Mouse (Mus musculus) stomach, embryonic 14.5 days (tissue): ENCODE data around the gene Ugt2b38. TPM values are rescaled to one million over a fixed set of nuclear protein-coding genes. Genes with fewer than 3 reads are reported as not detected.
"Not testable (repeated sequence)": the region's sequence is repeated elsewhere in the genome, so short reads cannot be mapped to it uniquely, and the experiment has no call there.

Experiments used
- ATAC-seq: fragments of 200-750 bp; cut with Nextera tagmentation; 2 replicates; pipeline ENCODE4 v1.8.0; 2017; ENCODE audit warnings: low read depth, moderate TSS enrichment; ENCODE audit not compliant: insufficient number of reproducible peaks, insufficient read depth, low FRiP score
- H3K27ac ChIP-seq: fragments of 300-500 bp; sonication (generic); 2 replicates; pipeline ENCODE4 v1.5.1; 2014; ENCODE audit warnings: mild to moderate bottlenecking, low read length, moderate library complexity, mixed read lengths
- H3K27me3 ChIP-seq: fragments of 300-500 bp; sonication (generic); 2 replicates; pipeline ENCODE4 v1.6.1; 2014; ENCODE audit warnings: low read length, control low read depth, mixed read lengths; ENCODE audit not compliant: control insufficient read depth, insufficient read depth
- H3K36me3 ChIP-seq: fragments of 300-500 bp; sonication (generic); 2 replicates; pipeline ENCODE4 v1.6.1; 2014; ENCODE audit warnings: mild to moderate bottlenecking, control low read depth, low read length, moderate library complexity, mixed read lengths; ENCODE audit not compliant: control insufficient read depth, insufficient read depth
- H3K4me1 ChIP-seq: fragments of 300-500 bp; sonication (generic); 2 replicates; pipeline ENCODE4 v1.6.1; 2014; ENCODE audit warnings: low read length, control low read depth, mixed read lengths; ENCODE audit not compliant: control insufficient read depth, insufficient read depth
- H3K4me2 ChIP-seq: fragments of 300-500 bp; sonication (generic); replicated peaks from 2 replicates; pipeline ENCODE4 v1.6.1; 2014; ENCODE audit warnings: low read depth, low read length, control low read depth
- H3K4me3 ChIP-seq: fragments of 300-500 bp; sonication (generic); 2 replicates; pipeline ENCODE4 v1.5.1; 2014; ENCODE audit warnings: low read depth, low read length, control low read depth
- H3K9ac ChIP-seq: fragments of 300-500 bp; sonication (generic); replicated peaks from 2 replicates; pipeline ENCODE4 v1.6.1; 2014; ENCODE audit warnings: low read depth, mild to moderate bottlenecking, control low read depth, low read length, moderate library complexity, mixed read lengths
- H3K9me3 ChIP-seq: fragments of 300-500 bp; sonication (generic); 2 replicates; pipeline ENCODE4 v1.6.1; 2016; ENCODE audit warnings: low read depth, low read length, control low read depth; ENCODE audit not compliant: control insufficient read depth
- WGBS: fragments of 180-500 bp; shearing (Covaris S2); extraction: QIAGEN DNeasy Blood & Tissue Kit; methylation state at CpG from one replicate; pipeline ENCODE4 v1.1.7; 2014; 5-methylcytosine and 5-hydroxymethylcytosine counted together
- polyA plus RNA-seq: library from polyadenylated mRNA; unstranded; fragments of >200 nt; fragmentation: Nextera tagmentation; extraction: Ambion mirVana; gene quantifications from 2 replicates; pipeline ENCODE4 v1.2.1, GENCODE M21; 2014

Gene Ugt2b38
- polyA plus RNA-seq, 1 experiment from 2014 or later: not detected

- Histone ChIP-seq H3K4me1 (no peaks in the 10 kb centered on the region), H3K9ac (no peak overlapping the region), H3K27me3 (no peaks in the 10 kb centered on the region), H3K27ac (no peak overlapping the region), H3K36me3 (no peaks in the 10 kb centered on the region), H3K9me3 (no peaks in the 10 kb centered on the region), H3K4me3 (no peak overlapping the region), H3K4me2 (no peak overlapping the region)
- WGBS: 79% methylated on average over 2 of the region's 2 CpGs
- no peak for ATAC-seq
These were observed 33.2 kb downstream of the Ugt2b38 start for GRCm38 (mm10) chr5:87390818-87391217.

DNA sequence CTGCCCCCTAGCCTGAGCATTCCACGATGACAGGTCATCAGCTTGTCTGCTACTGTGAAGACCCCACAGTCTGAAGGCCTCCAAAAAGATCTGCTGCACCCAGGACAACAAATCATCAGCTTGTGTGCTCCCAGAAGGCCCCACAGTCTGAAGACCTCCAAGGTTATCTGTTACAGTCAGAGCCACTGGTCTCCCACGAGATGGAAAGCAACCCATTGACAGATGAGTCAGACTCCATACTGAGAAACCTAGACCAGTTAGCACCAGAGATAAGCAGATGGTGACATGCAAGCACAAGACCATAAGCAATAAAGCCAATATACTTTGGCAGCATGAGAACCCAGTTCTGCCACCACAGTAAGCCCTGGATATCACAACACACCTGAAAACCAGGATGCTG is 43.8 kb downstream of the Ugt2b38 start:
- no peak overlapping the region for H3K27ac ChIP-seq
- 45% methylated on average over 2 of the region's 2 CpGs for WGBS
- H3K36me3 ChIP-seq: no peaks in the 10 kb centered on the region
- H3K9ac ChIP-seq: no peak overlapping the region
- H3K4me1 ChIP-seq: no peaks in the 10 kb centered on the region
- no peaks in the 10 kb centered on the region for H3K9me3 ChIP-seq
- H3K4me2 ChIP-seq: no peak overlapping the region
- no peak overlapping the region for H3K4me3 ChIP-seq
- ATAC-seq: no peak
- H3K27me3 ChIP-seq: no peaks in the 10 kb centered on the region

GRCm38 (mm10) chr5:87379825-87380224 is 44.2 kb downstream of the Ugt2b38 start:
- Histone ChIP-seq H3K4me1 (no peaks in the 10 kb centered on the region), H3K4me2 (no peak overlapping the region), H3K4me3 (no peak overlapping the region), H3K9ac (no peak overlapping the region), H3K36me3 (no peaks in the 10 kb centered on the region), H3K27ac (no peak overlapping the region), H3K27me3 (no peaks in the 10 kb centered on the region), H3K9me3 (no peaks in the 10 kb centered on the region)
- no peak for ATAC-seq

- no peaks in the 10 kb centered on the region for H3K9me3 ChIP-seq
- H3K27ac ChIP-seq: no peak overlapping the region
- ATAC-seq: no peak
- H3K36me3 ChIP-seq: no peaks in the 10 kb centered on the region
- no peak overlapping the region for H3K9ac ChIP-seq
- no peaks in the 10 kb centered on the region for H3K27me3 ChIP-seq
- no peak overlapping the region for H3K4me3 ChIP-seq
- H3K4me1 ChIP-seq: no peaks in the 10 kb centered on the region
- no peak overlapping the region for H3K4me2 ChIP-seq
- WGBS: 88% methylated on average over 3 of the region's 3 CpGs
These were observed 48.1 kb downstream of the Ugt2b38 start for GRCm38 (mm10) chr5:87375874-87376383.

DNA sequence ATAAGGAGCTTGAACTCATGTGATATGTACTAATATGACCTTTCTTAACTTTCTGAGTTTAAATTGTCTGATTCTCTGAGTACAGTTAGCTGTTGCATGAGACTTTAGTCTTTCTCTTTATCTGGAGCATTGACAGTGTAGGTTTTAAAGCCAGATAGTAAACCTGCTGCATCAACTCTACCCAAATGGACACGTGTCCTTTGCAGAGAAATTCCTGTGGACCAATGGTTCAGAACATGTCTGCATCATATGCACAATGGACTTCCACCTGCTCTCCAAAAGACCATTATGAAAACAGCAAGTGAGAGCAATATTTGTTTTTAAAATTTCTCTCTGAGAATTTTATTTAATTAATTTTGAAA is 50.5 kb downstream of the Ugt2b38 start:
- Histone ChIP-seq H3K27ac (no peak overlapping the region), H3K4me1 (no peaks in the 10 kb centered on the region), H3K27me3 (no peaks in the 10 kb centered on the region), H3K9me3 (no peaks in the 10 kb centered on the region), H3K9ac (no peak overlapping the region), H3K36me3 (no peaks in the 10 kb centered on the region), H3K4me3 (no peak overlapping the region), H3K4me2 (no peak overlapping the region)
- ATAC-seq: no peak
- WGBS: 77% methylated on average over 1 of the region's 1 CpGs

GRCm38 (mm10) chr5:87372788-87373501 is 51.1 kb downstream of the Ugt2b38 start:
- not testable (repeated sequence) for H3K4me1 ChIP-seq, H3K4me2 ChIP-seq, H3K9me3 ChIP-seq, H3K4me3 ChIP-seq, H3K27me3 ChIP-seq, H3K27ac ChIP-seq, H3K9ac ChIP-seq, H3K36me3 ChIP-seq
- ATAC-seq: peak; percentile 82
- WGBS: 52% methylated on average over 4 of the region's 4 CpGs

Other genes with a start within 250 kb of the Ugt2b38 start
- not detected in 2 replicates for gene Ugt2b37, start 169.4 kb downstream of the Ugt2b38 start, polyA plus RNA-seq
- 0.45 TPM in 1 of 2 replicates, not detected in the other for gene Ugt2a3, start 87.0 kb downstream of the Ugt2b38 start, polyA plus RNA-seq
- not detected in 2 replicates for gene Ugt2a2, start 58.1 kb upstream of the Ugt2b38 start, polyA plus RNA-seq
- not detected in 2 replicates for gene Gm43638, start 62.6 kb upstream of the Ugt2b38 start, polyA plus RNA-seq
- not detected in 2 replicates for gene Ugt2a1, start 66.7 kb upstream of the Ugt2b38 start, polyA plus RNA-seq
- gene Sult1b1, start 114.0 kb upstream of the Ugt2b38 start, polyA plus RNA-seq: 5.1 and 5.2 TPM in 2 replicates
- 30.1 and 30.8 TPM in 2 replicates for gene Sult1d1, start 144.8 kb upstream of the Ugt2b38 start, polyA plus RNA-seq
- not detected in 2 replicates for gene Sult1e1, start 167.4 kb upstream of the Ugt2b38 start, polyA plus RNA-seq
- gene Csn1s1, start 242.0 kb upstream of the Ugt2b38 start, polyA plus RNA-seq: not detected in 2 replicates